Mouse (Mus musculus) neural tube, embryonic 11.5 days (tissue): ENCODE data around the gene Gm6351. TPM values are rescaled to one million over a fixed set of nuclear protein-coding genes. Genes with fewer than 3 reads are reported as not detected.
"Not testable (repeated sequence)": the region's sequence is repeated elsewhere in the genome, so short reads cannot be mapped to it uniquely, and the experiment has no call there.

Experiments used
- ATAC-seq: fragments of 200-750 bp; cut with Nextera tagmentation; 2 replicates; pipeline ENCODE4 v1.8.0; 2017; ENCODE audit warnings: moderate number of reproducible peaks, mild to moderate bottlenecking, moderate TSS enrichment, moderate library complexity; ENCODE audit not compliant: insufficient read depth, low FRiP score, low TSS enrichment
- DNase-seq: peaks from one replicate; pipeline ENCODE4 v3.0.0-alpha.2; 2015; ENCODE audit warnings: low spot score
- H3K27ac ChIP-seq: fragments of 300-500 bp; sonication (generic); 2 replicates; pipeline ENCODE4 v1.5.1; 2014; ENCODE audit warnings: low read depth, mild to moderate bottlenecking, low read length
- H3K27me3 ChIP-seq: fragments of 300-500 bp; sonication (generic); 2 replicates; pipeline ENCODE4 v1.6.1; 2014; ENCODE audit warnings: mild to moderate bottlenecking, low read length, mixed read lengths; ENCODE audit not compliant: control insufficient read depth, insufficient read depth
- H3K36me3 ChIP-seq: fragments of 300-500 bp; sonication (generic); 2 replicates; pipeline ENCODE4 v1.6.1; 2014; ENCODE audit warnings: mild to moderate bottlenecking, low read length, moderate library complexity, mixed read lengths; ENCODE audit not compliant: control insufficient read depth, insufficient read depth
- H3K4me1 ChIP-seq: fragments of 300-500 bp; sonication (generic); 2 replicates; pipeline ENCODE4 v1.6.1; 2014; ENCODE audit warnings: low read length, mixed read lengths; ENCODE audit not compliant: control insufficient read depth, insufficient read depth
- H3K4me2 ChIP-seq: fragments of 300-500 bp; sonication (generic); 2 replicates; pipeline ENCODE4 v1.6.1; 2014; ENCODE audit warnings: low read depth, mild to moderate bottlenecking, moderate library complexity
- H3K4me3 ChIP-seq: fragments of 300-500 bp; sonication (generic); 2 replicates; pipeline ENCODE4 v1.5.1; 2014; ENCODE audit warnings: low read depth, low read length
- H3K9ac ChIP-seq: fragments of 300-500 bp; sonication (generic); 2 replicates; pipeline ENCODE4 v1.6.1; 2014; ENCODE audit warnings: mild to moderate bottlenecking, low read length
- H3K9me3 ChIP-seq: fragments of 300-500 bp; sonication (generic); 2 replicates; pipeline ENCODE4 v1.6.1; 2016; ENCODE audit warnings: low read length; ENCODE audit not compliant: control insufficient read depth
- WGBS: fragments of 180-500 bp; shearing (Covaris S2); extraction: QIAGEN DNeasy Blood & Tissue Kit; methylation state at CpG from one replicate; pipeline ENCODE4 v1.1.7; 2014; 5-methylcytosine and 5-hydroxymethylcytosine counted together
- polyA plus RNA-seq: library from polyadenylated mRNA; unstranded; fragments of >200 nt; fragmentation: Nextera tagmentation; extraction: Ambion mirVana; gene quantifications from 2 replicates; pipeline ENCODE4 v1.2.1, GENCODE M21; 2014

Gm6351 gene
- not detected in 2 replicates for polyA plus RNA-seq

DNA sequence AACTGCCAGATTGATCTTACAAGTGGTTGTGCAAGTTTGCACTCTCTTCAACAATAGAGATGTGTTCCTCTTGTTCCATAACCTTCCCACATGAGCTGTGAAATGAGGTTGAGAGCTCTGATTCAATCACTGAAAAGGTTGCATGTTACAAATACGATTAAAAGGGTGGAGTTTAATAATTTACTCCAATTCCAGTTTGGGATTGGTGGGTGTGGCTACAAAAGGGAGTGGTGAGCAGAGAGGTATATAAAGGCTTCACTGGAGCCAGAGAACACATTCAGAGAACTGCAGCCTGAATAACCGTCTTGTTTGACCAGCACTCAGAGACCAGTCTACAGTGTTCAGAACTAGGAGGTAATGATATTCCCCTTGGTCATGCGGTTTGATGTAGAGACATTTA lies at the start of gene Gm6351:
TSS of gene Gm6351 (plus strand) at position 301 of the 400 bp plus-strand sequence.
- H3K4me3 ChIP-seq, H3K4me2 ChIP-seq, H3K36me3 ChIP-seq, ATAC-seq, H3K27me3 ChIP-seq, H3K9ac ChIP-seq, H3K4me1 ChIP-seq, H3K27ac ChIP-seq, H3K9me3 ChIP-seq, DNase-seq: not testable (repeated sequence)
- WGBS, result no CpG with 5 or more reads among the region's 3 CpGs

DNA sequence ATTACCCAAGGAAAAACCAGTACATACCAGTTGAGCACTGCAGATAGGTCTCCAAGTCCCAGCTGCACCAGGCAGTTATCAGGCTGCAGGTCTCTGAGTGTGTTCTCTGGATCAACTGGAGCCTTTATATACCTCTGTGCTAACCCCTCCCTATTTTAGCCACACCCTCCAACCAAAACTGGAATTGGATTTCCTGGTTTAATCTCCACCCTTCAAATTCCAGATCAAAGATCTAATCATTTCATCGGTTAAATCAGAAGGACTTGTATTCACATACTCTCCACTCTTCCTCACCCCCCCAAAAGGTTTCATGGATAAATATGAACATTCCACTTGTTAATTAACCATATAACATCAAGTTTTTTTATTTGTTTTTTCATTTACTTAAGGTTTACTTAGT lies 5.7 kb upstream of the Gm6351 start, which contains the start of gene BC061212:
TSS of gene BC061212 (minus strand) at position 101 of the 400 bp plus-strand sequence.
- H3K4me1 ChIP-seq, H3K36me3 ChIP-seq, H3K27ac ChIP-seq, H3K4me2 ChIP-seq, ATAC-seq, H3K27me3 ChIP-seq, DNase-seq, H3K9ac ChIP-seq, H3K4me3 ChIP-seq, H3K9me3 ChIP-seq: not testable (repeated sequence)
- no CpG with 5 or more reads among the region's 1 CpGs for WGBS

Other genes starting within 250 kb of the Gm6351 start
- not detected in 2 replicates for gene Gm7792, start 232.6 kb upstream of the Gm6351 start, polyA plus RNA-seq
- gene Gm16429, start 147.3 kb upstream of the Gm6351 start, polyA plus RNA-seq, result not detected in 2 replicates
- gene BC061212, start 5.8 kb upstream of the Gm6351 start, polyA plus RNA-seq, result not detected in 2 replicates
- not detected in 2 replicates for gene Gm3106, start 141.6 kb downstream of the Gm6351 start, polyA plus RNA-seq
- not detected in 2 replicates for gene A430089I19Rik, start 230.4 kb downstream of the Gm6351 start, polyA plus RNA-seq
- gene Gm6502, start 238.1 kb downstream of the Gm6351 start, polyA plus RNA-seq, result not detected in 2 replicates